Mouse (Mus musculus): ENCODE measurements around the gene Stx8.

Stx8 gene

GRCm38 (mm10) chr11:68089426-68089825 is 123.4 kb downstream of the Stx8 start:
- no peak for DNase-seq (ENCODE audit: low spot score)

GRCm38 (mm10) chr11:68089885-68090592 is 124.0 kb downstream of the Stx8 start:
- DNase-seq (ENCODE audit: low spot score): no peak

GRCm38 (mm10) chr11:68091975-68092759 is 126.2 kb downstream of the Stx8 start:
- no peak for DNase-seq (ENCODE audit: low spot score)

GRCm38 (mm10) chr11:68101598-68101997 is 135.6 kb downstream of the Stx8 start:
- DNase-seq (ENCODE audit: low spot score): no peak

GRCm38 (mm10) chr11:68103480-68103879 is 137.5 kb downstream of the Stx8 start:
- DNase-seq (ENCODE audit: low spot score): no peak

- DNase-seq (ENCODE audit: low spot score): no peak
These were observed 140.1 kb downstream of the Stx8 start for GRCm38 (mm10) chr11:68106053-68106452.

GRCm38 (mm10) chr11:68113454-68114100 is 147.6 kb downstream of the Stx8 start:
- no peak for DNase-seq (ENCODE audit: low spot score)

- no peak for DNase-seq (ENCODE audit: low spot score)
These were observed 148.2 kb downstream of the Stx8 start for GRCm38 (mm10) chr11:68114202-68114601.

- no peak for DNase-seq (ENCODE audit: low spot score)
These were observed 150.2 kb downstream of the Stx8 start for GRCm38 (mm10) chr11:68116157-68116556.

GRCm38 (mm10) chr11:68117878-68118660 is 152.1 kb downstream of the Stx8 start:
- DNase-seq (ENCODE audit: low spot score): no peak

- DNase-seq (ENCODE audit: low spot score): no peak
These were observed 152.7 kb downstream of the Stx8 start for GRCm38 (mm10) chr11:68118679-68119078.

GRCm38 (mm10) chr11:68119136-68119535 is 153.1 kb downstream of the Stx8 start:
- no peak for DNase-seq (ENCODE audit: low spot score)

- DNase-seq (ENCODE audit: low spot score): no peak
These were observed 155.3 kb downstream of the Stx8 start for GRCm38 (mm10) chr11:68121260-68121659.

GRCm38 (mm10) chr11:68121660-68122059 is 155.7 kb downstream of the Stx8 start:
- DNase-seq (ENCODE audit: low spot score): no peak

GRCm38 (mm10) chr11:68126071-68126470 is 160.1 kb downstream of the Stx8 start:
- DNase-seq (ENCODE audit: low spot score): no peak

- no peak for DNase-seq (ENCODE audit: low spot score)
These were observed 168.5 kb downstream of the Stx8 start for GRCm38 (mm10) chr11:68134494-68134893.

GRCm38 (mm10) chr11:68135350-68135749 is 169.4 kb downstream of the Stx8 start:
- DNase-seq (ENCODE audit: low spot score): no peak

- no peak for DNase-seq (ENCODE audit: low spot score)
These were observed 170.7 kb downstream of the Stx8 start for GRCm38 (mm10) chr11:68136687-68137086.

GRCm38 (mm10) chr11:68142296-68142695 is 176.3 kb downstream of the Stx8 start:
- no peak for DNase-seq (ENCODE audit: low spot score)

GRCm38 (mm10) chr11:68144235-68145065 is 178.5 kb downstream of the Stx8 start:
- DNase-seq (ENCODE audit: low spot score): no peak

- DNase-seq (ENCODE audit: low spot score): no peak
These were observed 179.1 kb downstream of the Stx8 start for GRCm38 (mm10) chr11:68145066-68145585.
